Mouse (Mus musculus) mouse trophoblast stem cell (cell line): ENCODE data around the gene Zfp318.

Source experiments
- in situ Hi-C, 2 experiments: fragments of 300-500 bp; cut with MseI, MboI; formaldehyde crosslinking; loops; 2 replicates in 1 of 2; 3 replicates in 1 of 2; pipeline ENCODE4 v1.15.1; 2025

Zfp318 gene

DNA sequence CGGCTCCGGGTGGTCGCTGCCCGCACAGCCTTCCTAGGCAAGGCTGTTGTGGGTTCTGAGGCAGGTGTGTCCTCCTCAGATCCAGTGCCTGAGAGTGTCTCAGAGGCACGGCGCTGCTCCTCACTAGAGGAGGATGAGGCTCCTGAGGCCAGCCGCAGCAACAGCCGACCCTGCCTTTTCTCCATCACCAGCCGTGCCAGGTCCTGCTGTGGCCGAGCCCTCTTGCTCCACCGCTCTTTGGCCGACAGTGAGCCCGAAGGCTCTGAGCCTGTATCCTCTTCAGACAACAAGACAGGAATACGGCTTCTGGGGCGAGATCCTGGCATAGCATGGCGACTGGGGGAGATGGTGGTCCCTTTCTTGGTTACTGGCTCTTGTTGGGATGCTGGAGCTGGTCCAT lies 62.7 kb downstream of the Zfp318 start:
- in situ Hi-C loops = no loop called here

DNA sequence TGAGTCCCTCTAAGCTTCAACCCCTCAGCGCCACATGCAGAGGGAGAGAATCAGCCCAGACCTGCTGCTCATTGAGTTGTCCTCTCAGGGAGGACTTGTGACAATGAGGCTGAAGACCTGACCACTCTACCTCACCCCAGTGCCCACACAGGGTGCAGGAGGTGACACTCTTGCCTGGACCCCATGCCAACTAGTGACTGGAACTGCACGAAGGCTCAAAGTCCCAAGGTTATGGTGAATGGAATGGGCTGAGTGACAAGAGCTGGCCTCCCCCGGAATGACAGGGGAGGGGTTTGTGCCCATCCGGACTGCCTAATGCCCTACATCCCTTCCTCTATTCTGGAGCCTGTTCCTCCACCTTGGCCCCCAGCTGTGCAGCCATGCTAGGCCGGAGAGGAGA lies 69.2 kb downstream of the Zfp318 start:
- in situ Hi-C loops = no loop called here

- in situ Hi-C loops = no loop called here
Observed at GRCm38 (mm10) chr17:46453302-46453948, 69.9 kb downstream of the Zfp318 start.

DNA sequence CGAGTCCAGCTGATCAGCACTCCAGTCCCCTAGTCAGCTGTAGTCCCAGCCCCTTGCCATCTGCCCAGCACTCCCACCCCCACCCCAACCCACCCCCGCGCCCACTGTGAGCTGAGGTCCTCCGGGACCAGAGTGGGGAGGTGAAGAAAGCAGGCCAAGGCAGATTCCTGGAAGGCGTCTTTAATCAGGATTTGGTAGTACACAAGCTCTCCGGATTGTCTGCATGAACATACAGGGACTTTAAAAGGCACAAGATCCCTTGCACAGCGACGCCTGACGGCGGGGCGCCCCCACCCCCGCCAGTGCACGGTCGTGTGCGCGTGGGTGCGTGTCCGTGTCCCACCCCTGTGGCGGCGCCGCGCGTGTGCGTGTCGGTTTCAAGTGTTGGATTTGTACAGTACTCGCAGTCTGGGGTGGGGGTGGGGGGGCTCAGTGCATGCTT lies 70.5 kb downstream of the Zfp318 start:
- in situ Hi-C loops = no loop called here

GRCm38 (mm10) chr17:46454539-46454938 lies 71.0 kb downstream of the Zfp318 start:
- in situ Hi-C loops = no loop called here

- in situ Hi-C loops = no loop called here
Observed at GRCm38 (mm10) chr17:46455110-46455691, 71.7 kb downstream of the Zfp318 start.

DNA sequence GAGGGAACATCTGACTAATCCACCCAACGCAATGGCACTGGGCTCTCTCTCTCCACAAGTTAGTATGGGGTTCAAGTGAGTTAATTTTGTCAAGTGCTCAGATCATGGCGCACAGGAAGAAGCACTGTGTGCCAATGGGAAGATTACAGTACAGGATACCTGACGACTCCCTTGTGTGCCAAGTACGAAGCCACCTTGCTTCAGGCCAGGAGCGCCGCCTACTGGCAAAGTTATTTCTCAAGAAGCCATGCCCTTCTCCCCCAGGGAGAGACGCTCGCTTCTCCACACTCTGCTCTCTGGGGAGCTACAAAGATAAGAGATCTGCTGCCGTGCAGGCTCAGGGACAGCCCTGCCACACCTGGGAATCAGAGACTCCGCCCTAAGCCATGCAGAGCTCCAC lies 74.3 kb downstream of the Zfp318 start:
- in situ Hi-C loops = no loop called here

GRCm38 (mm10) chr17:46458439-46458838 lies 74.9 kb downstream of the Zfp318 start:
- in situ Hi-C loops = no loop called here

DNA sequence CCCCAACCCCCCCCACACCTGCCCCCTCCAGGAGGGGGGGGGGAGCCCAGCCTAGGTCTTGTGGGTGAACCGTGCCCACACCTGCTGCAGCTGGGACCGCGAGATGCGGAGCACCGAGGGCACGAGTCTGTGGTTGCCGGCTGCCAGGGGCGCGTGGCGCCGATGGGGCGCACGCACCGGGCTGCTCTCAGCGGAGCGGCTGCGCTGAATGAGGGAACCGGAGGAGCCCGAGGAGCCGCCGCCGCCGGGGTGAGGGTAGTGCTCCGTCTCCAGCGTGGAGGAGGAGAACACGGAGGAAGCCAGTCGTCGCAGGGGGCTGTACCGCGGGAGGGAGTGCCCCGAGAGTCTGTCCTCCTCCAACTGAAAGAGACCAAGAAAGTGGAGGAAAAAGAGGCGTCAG lies 77.1 kb downstream of the Zfp318 start:
- in situ Hi-C loops = no loop called here

GRCm38 (mm10) chr17:46461347-46461746 lies 77.8 kb downstream of the Zfp318 start:
- in situ Hi-C loops = no loop called here

- in situ Hi-C loops = no loop called here
Observed at GRCm38 (mm10) chr17:46462226-46462625, 78.7 kb downstream of the Zfp318 start.

GRCm38 (mm10) chr17:46467830-46468229 lies 84.3 kb downstream of the Zfp318 start:
- in situ Hi-C loops = no loop called here
